Mouse (Mus musculus): Measurements from ENCODE around the gene Agk. TPM values are rescaled to one million over a fixed set of nuclear protein-coding genes. Genes with fewer than 3 reads are reported as not detected.

The Agk gene
- polyA plus RNA-seq, 1 experiment from 2014 or later = 42.3 TPM

- Histone ChIP-seq H3K9ac (replicated peaks) (no peak overlapping the region), H3K4me2 (no peak overlapping the region), H3K27me3 (no peaks in the 10 kb centered on the region), H3K27ac (no peak overlapping the region), H3K4me3 (replicated peaks) (no peak overlapping the region), H3K36me3 (no peaks in the 10 kb centered on the region), H3K9me3 (no peaks in the 10 kb centered on the region), H3K4me1 (replicated peaks) (peaks cover 15% of the 10 kb centered on the region)
- WGBS = 68% methylated on average over 4 of the region's 4 CpGs
- ATAC-seq (ENCODE audit: insufficient number of reproducible peaks, insufficient read depth, low FRiP score, low TSS enrichment, low read depth) = no peak
These were observed 106.4 kb downstream of the Agk start for GRCm38 (mm10) chr6:40431356-40431755.

- no peaks in the 10 kb centered on the region for H3K9me3 ChIP-seq
- no peak overlapping the region for H3K4me3 ChIP-seq (replicated peaks)
- H3K36me3 ChIP-seq = no peaks in the 10 kb centered on the region
- H3K27me3 ChIP-seq = no peaks in the 10 kb centered on the region
- H3K9ac ChIP-seq (replicated peaks) = no peak overlapping the region
- H3K4me2 ChIP-seq = no peak overlapping the region
- peaks cover 17% of the 10 kb centered on the region for H3K4me1 ChIP-seq (replicated peaks)
- no peak for ATAC-seq (ENCODE audit: insufficient number of reproducible peaks, insufficient read depth, low FRiP score, low TSS enrichment, low read depth)
- no peak overlapping the region for H3K27ac ChIP-seq
These were observed 106.8 kb downstream of the Agk start for GRCm38 (mm10) chr6:40431812-40432211.

GRCm38 (mm10) chr6:40432346-40433275, 107.6 kb downstream of the Agk start:
- Histone ChIP-seq H3K27ac (no peak overlapping the region), H3K27me3 (no peaks in the 10 kb centered on the region; the same call in 1 of the 2 replicates), H3K4me1 (replicated peaks) (peaks cover 17% of the 10 kb centered on the region), H3K9me3 (no peaks in the 10 kb centered on the region), H3K9ac (replicated peaks) (no peak overlapping the region), H3K4me2 (no peak overlapping the region), H3K4me3 (replicated peaks) (no peak overlapping the region), H3K36me3 (no peaks in the 10 kb centered on the region)
- ATAC-seq (ENCODE audit: insufficient number of reproducible peaks, insufficient read depth, low FRiP score, low TSS enrichment, low read depth) = no peak
- 88% methylated on average over 17 of the region's 17 CpGs for WGBS

- Histone ChIP-seq H3K9me3 (no peaks in the 10 kb centered on the region), H3K9ac (replicated peaks) (peak overlapping the region; percentile 89), H3K4me2 (peak overlapping the region; percentile 87), H3K27me3 (peaks cover 14% of the 10 kb centered on the region), H3K4me1 (replicated peaks) (peaks cover 17% of the 10 kb centered on the region), H3K36me3 (no peaks in the 10 kb centered on the region), H3K27ac (no peak overlapping the region), H3K4me3 (replicated peaks) (peak overlapping the region; percentile 79)
- ATAC-seq (ENCODE audit: insufficient number of reproducible peaks, insufficient read depth, low FRiP score, low TSS enrichment, low read depth) = no peak
- WGBS = 12% methylated on average over 7 of the region's 7 CpGs
These were observed 109.7 kb downstream of the Agk start for GRCm38 (mm10) chr6:40434697-40435096.

- H3K27me3 ChIP-seq = peaks cover 19% of the 10 kb centered on the region
- under 1% methylated on average over 64 of the region's 72 CpGs for WGBS
- ATAC-seq (ENCODE audit: insufficient number of reproducible peaks, insufficient read depth, low FRiP score, low TSS enrichment, low read depth) = peak; percentile 71
- no peaks in the 10 kb centered on the region for H3K36me3 ChIP-seq
- peak overlapping the region; percentile 89 for H3K9ac ChIP-seq (replicated peaks)
- H3K9me3 ChIP-seq = no peaks in the 10 kb centered on the region
- peak overlapping the region; percentile 67; the same call in 1 of the 2 replicates for H3K27ac ChIP-seq
- H3K4me3 ChIP-seq (replicated peaks) = peak overlapping the region; percentile 79
- peaks cover 17% of the 10 kb centered on the region for H3K4me1 ChIP-seq (replicated peaks)
- H3K4me2 ChIP-seq = peak overlapping the region; percentile 87
These were observed 110.4 kb downstream of the Agk start for GRCm38 (mm10) chr6:40435151-40436046.

GRCm38 (mm10) chr6:40436047-40436483, 111.1 kb downstream of the Agk start, which contains the start of gene E330009J07Rik:
E330009J07Rik (minus strand) TSS chr6:40436135.
- H3K4me3 ChIP-seq (replicated peaks) = peak within 1 kb of the TSS; percentile 79
- ATAC-seq (ENCODE audit: insufficient number of reproducible peaks, insufficient read depth, low FRiP score, low TSS enrichment, low read depth) = peak; percentile 85
- H3K27me3 ChIP-seq = peaks cover 25% of the 10 kb centered on the region
- WGBS = 1% methylated on average over 32 of the region's 38 CpGs
- no peaks in the 10 kb centered on the region for H3K36me3 ChIP-seq
- H3K27ac ChIP-seq = peak within 1 kb of the TSS; percentile 67; the same call in 1 of the 2 replicates
- H3K4me1 ChIP-seq (replicated peaks) = peaks cover 17% of the 10 kb centered on the region
- H3K9ac ChIP-seq (replicated peaks) = peak within 1 kb of the TSS; percentile 89
- H3K4me2 ChIP-seq = peak within 1 kb of the TSS; percentile 87
- H3K9me3 ChIP-seq = no peaks in the 10 kb centered on the region

GRCm38 (mm10) chr6:40438936-40439335, 114.0 kb downstream of the Agk start, which contains the start of gene Wee2:
Wee2 (plus strand) TSS chr6:40439088.
- no peaks in the 10 kb centered on the region for H3K9me3 ChIP-seq
- H3K4me3 ChIP-seq (replicated peaks) = no peak within 1 kb of the TSS
- H3K4me2 ChIP-seq = no peak within 1 kb of the TSS
- peaks cover 15% of the 10 kb centered on the region for H3K4me1 ChIP-seq (replicated peaks)
- H3K27ac ChIP-seq = no peak within 1 kb of the TSS
- no peaks in the 10 kb centered on the region for H3K36me3 ChIP-seq
- H3K27me3 ChIP-seq = peaks cover 25% of the 10 kb centered on the region
- no peak within 1 kb of the TSS for H3K9ac ChIP-seq (replicated peaks)
- 69% methylated on average over 5 of the region's 5 CpGs for WGBS
- ATAC-seq (ENCODE audit: insufficient number of reproducible peaks, insufficient read depth, low FRiP score, low TSS enrichment, low read depth) = no peak

GRCm38 (mm10) chr6:40439731-40440130, 114.8 kb downstream of the Agk start:
- peaks cover 25% of the 10 kb centered on the region for H3K27me3 ChIP-seq
- no peak overlapping the region for H3K9ac ChIP-seq (replicated peaks)
- ATAC-seq (ENCODE audit: insufficient number of reproducible peaks, insufficient read depth, low FRiP score, low TSS enrichment, low read depth) = no peak
- H3K4me2 ChIP-seq = no peak overlapping the region
- WGBS = 39% methylated on average over 12 of the region's 12 CpGs
- H3K4me1 ChIP-seq (replicated peaks) = peaks cover 7% of the 10 kb centered on the region
- H3K36me3 ChIP-seq = no peaks in the 10 kb centered on the region
- no peaks in the 10 kb centered on the region for H3K9me3 ChIP-seq
- no peak overlapping the region for H3K27ac ChIP-seq
- H3K4me3 ChIP-seq (replicated peaks) = no peak overlapping the region

- no peak overlapping the region for H3K9ac ChIP-seq (replicated peaks)
- H3K4me1 ChIP-seq (replicated peaks) = 0 out of 2 replicates have a peak, but pooled peaks cover 3% of the 10 kb centered on the region
- WGBS = 82% methylated on average over 3 of the region's 3 CpGs
- no peak overlapping the region for H3K27ac ChIP-seq
- no peak overlapping the region for H3K4me3 ChIP-seq (replicated peaks)
- no peaks in the 10 kb centered on the region for H3K9me3 ChIP-seq
- H3K27me3 ChIP-seq = peaks cover 25% of the 10 kb centered on the region
- no peak for ATAC-seq (ENCODE audit: insufficient number of reproducible peaks, insufficient read depth, low FRiP score, low TSS enrichment, low read depth)
- H3K36me3 ChIP-seq = no peaks in the 10 kb centered on the region
- no peak overlapping the region for H3K4me2 ChIP-seq
These were observed 116.3 kb downstream of the Agk start for GRCm38 (mm10) chr6:40441276-40441675.

GRCm38 (mm10) chr6:40441755-40442154, 116.8 kb downstream of the Agk start:
- WGBS = 43% methylated on average over 3 of the region's 3 CpGs
- no peak overlapping the region for H3K4me2 ChIP-seq
- no peak for ATAC-seq (ENCODE audit: insufficient number of reproducible peaks, insufficient read depth, low FRiP score, low TSS enrichment, low read depth)
- no peak overlapping the region for H3K27ac ChIP-seq
- no peaks in the 10 kb centered on the region for H3K36me3 ChIP-seq
- H3K9me3 ChIP-seq = no peaks in the 10 kb centered on the region
- H3K27me3 ChIP-seq = peaks cover 25% of the 10 kb centered on the region
- no peak overlapping the region for H3K9ac ChIP-seq (replicated peaks)
- H3K4me3 ChIP-seq (replicated peaks) = no peak overlapping the region
- H3K4me1 ChIP-seq (replicated peaks) = no peaks in the 10 kb centered on the region

Measured in limb, embryonic 12.5 days (tissue).